Mouse (Mus musculus): ENCODE data around the gene Mvb12a. TPM values are rescaled to one million over a fixed set of nuclear protein-coding genes. Genes with fewer than 3 reads are reported as not detected.

The Mvb12a gene
- polyA plus RNA-seq, 1 experiment from 2014 or later, result 133 TPM

GRCm38 (mm10) chr8:71560071-71560470 is 17.3 kb downstream of the Mvb12a start:
- WGBS, result 74% methylated on average over 3 of the region's 3 CpGs
- no peaks in the 10 kb centered on the region; the same call in 1 of the 2 replicates for H3K9me3 ChIP-seq (ENCODE audit: control insufficient read depth)
- no peak overlapping the region for H3K4me3 ChIP-seq (ENCODE audit: low read depth, low read length)
- H3K36me3 ChIP-seq (ENCODE audit: control insufficient read depth, insufficient read depth), result no peaks in the 10 kb centered on the region
- ATAC-seq, result no peak
- H3K27ac ChIP-seq (ENCODE audit: low read depth, low read length), result no peak overlapping the region
- H3K4me1 ChIP-seq (replicated peaks; ENCODE audit: control insufficient read depth, insufficient read depth, low read length), result peaks cover 5% of the 10 kb centered on the region
- no peak for TF ChIP-seq CTCF (IDR thresholded peaks at IDR 0.05; ENCODE audit: low read depth)
- H3K4me2 ChIP-seq (replicated peaks; ENCODE audit: low read depth), result no peak overlapping the region
- H3K9ac ChIP-seq (ENCODE audit: low read depth, low read length), result no peak overlapping the region
- H3K27me3 ChIP-seq (replicated peaks; ENCODE audit: control insufficient read depth, insufficient read depth, low read length), result peaks cover 55% of the 10 kb centered on the region

GRCm38 (mm10) chr8:71560765-71561164 is 18.0 kb downstream of the Mvb12a start:
- H3K4me1 ChIP-seq (replicated peaks; ENCODE audit: control insufficient read depth, insufficient read depth, low read length), result peaks cover 5% of the 10 kb centered on the region
- H3K27ac ChIP-seq (ENCODE audit: low read depth, low read length), result no peak overlapping the region
- TF ChIP-seq CTCF (IDR thresholded peaks at IDR 0.05; ENCODE audit: low read depth), result no peak
- no peaks in the 10 kb centered on the region; the same call in 1 of the 2 replicates for H3K9me3 ChIP-seq (ENCODE audit: control insufficient read depth)
- H3K27me3 ChIP-seq (replicated peaks; ENCODE audit: control insufficient read depth, insufficient read depth, low read length), result peaks cover 50% of the 10 kb centered on the region
- no peaks in the 10 kb centered on the region for H3K36me3 ChIP-seq (ENCODE audit: control insufficient read depth, insufficient read depth)
- no peak overlapping the region for H3K4me2 ChIP-seq (replicated peaks; ENCODE audit: low read depth)
- no peak overlapping the region for H3K9ac ChIP-seq (ENCODE audit: low read depth, low read length)
- no peak for ATAC-seq
- WGBS, result 82% methylated on average over 5 of the region's 5 CpGs
- H3K4me3 ChIP-seq (ENCODE audit: low read depth, low read length), result no peak overlapping the region

- Histone ChIP-seq H3K4me2 (replicated peaks; ENCODE audit: low read depth) (no peak overlapping the region), H3K9ac (ENCODE audit: low read depth, low read length) (no peak overlapping the region), H3K36me3 (ENCODE audit: control insufficient read depth, insufficient read depth) (no peaks in the 10 kb centered on the region), H3K9me3 (ENCODE audit: control insufficient read depth) (no peaks in the 10 kb centered on the region; the same call in 1 of the 2 replicates), H3K27me3 (replicated peaks; ENCODE audit: control insufficient read depth, insufficient read depth, low read length) (peaks cover 50% of the 10 kb centered on the region), H3K4me1 (replicated peaks; ENCODE audit: control insufficient read depth, insufficient read depth, low read length) (peaks cover 5% of the 10 kb centered on the region), H3K4me3 (ENCODE audit: low read depth, low read length) (no peak overlapping the region), H3K27ac (ENCODE audit: low read depth, low read length) (no peak overlapping the region)
- 3% methylated on average over 15 of the region's 15 CpGs for WGBS
- TF ChIP-seq CTCF (IDR thresholded peaks at IDR 0.05; ENCODE audit: low read depth), result peak; percentile 95
- no peak for ATAC-seq
These were observed 18.7 kb downstream of the Mvb12a start for GRCm38 (mm10) chr8:71561401-71561800.

GRCm38 (mm10) chr8:71562751-71563150 is 20.0 kb downstream of the Mvb12a start:
- peak; percentile 95 for TF ChIP-seq CTCF (IDR thresholded peaks at IDR 0.05; ENCODE audit: low read depth)
- WGBS, result under 1% methylated on average over 33 of the region's 33 CpGs
- H3K36me3 ChIP-seq (ENCODE audit: control insufficient read depth, insufficient read depth), result no peaks in the 10 kb centered on the region
- no peak overlapping the region for H3K27ac ChIP-seq (ENCODE audit: low read depth, low read length)
- H3K4me1 ChIP-seq (replicated peaks; ENCODE audit: control insufficient read depth, insufficient read depth, low read length), result peaks cover 5% of the 10 kb centered on the region
- H3K4me3 ChIP-seq (ENCODE audit: low read depth, low read length), result 0 out of 2 replicates have a peak overlapping the region, but pooled peaks have one; percentile 5
- peak; percentile 58 for ATAC-seq
- no peak overlapping the region for H3K9ac ChIP-seq (ENCODE audit: low read depth, low read length)
- H3K27me3 ChIP-seq (replicated peaks; ENCODE audit: control insufficient read depth, insufficient read depth, low read length), result peaks cover 45% of the 10 kb centered on the region
- peak overlapping the region; percentile 57 for H3K4me2 ChIP-seq (replicated peaks; ENCODE audit: low read depth)
- no peaks in the 10 kb centered on the region; the same call in 1 of the 2 replicates for H3K9me3 ChIP-seq (ENCODE audit: control insufficient read depth)

- Histone ChIP-seq H3K9me3 (ENCODE audit: control insufficient read depth) (no peaks in the 10 kb centered on the region; the same call in 1 of the 2 replicates), H3K4me3 (ENCODE audit: low read depth, low read length) (no peak overlapping the region), H3K4me2 (replicated peaks; ENCODE audit: low read depth) (no peak overlapping the region), H3K9ac (ENCODE audit: low read depth, low read length) (no peak overlapping the region), H3K4me1 (replicated peaks; ENCODE audit: control insufficient read depth, insufficient read depth, low read length) (peaks cover 5% of the 10 kb centered on the region), H3K27ac (ENCODE audit: low read depth, low read length) (no peak overlapping the region), H3K36me3 (ENCODE audit: control insufficient read depth, insufficient read depth) (no peaks in the 10 kb centered on the region), H3K27me3 (replicated peaks; ENCODE audit: control insufficient read depth, insufficient read depth, low read length) (peaks cover 32% of the 10 kb centered on the region)
- TF ChIP-seq CTCF (IDR thresholded peaks at IDR 0.05; ENCODE audit: low read depth), result peak; percentile 53
- WGBS, result 86% methylated on average over 4 of the region's 4 CpGs
- no peak for ATAC-seq
These were observed 21.3 kb downstream of the Mvb12a start for GRCm38 (mm10) chr8:71563992-71564391.

GRCm38 (mm10) chr8:71566501-71566900 is 23.8 kb downstream of the Mvb12a start, which contains the start of gene Nxnl1:
Nxnl1 (minus strand) TSS chr8:71566601.
- Histone ChIP-seq H3K4me3 (ENCODE audit: low read depth, low read length) (no peak within 1 kb of the TSS), H3K27ac (ENCODE audit: low read depth, low read length) (no peak within 1 kb of the TSS), H3K4me1 (replicated peaks; ENCODE audit: control insufficient read depth, insufficient read depth, low read length) (peaks cover 8% of the 10 kb centered on the region), H3K9ac (ENCODE audit: low read depth, low read length) (no peak within 1 kb of the TSS), H3K27me3 (replicated peaks; ENCODE audit: control insufficient read depth, insufficient read depth, low read length) (peaks cover 11% of the 10 kb centered on the region), H3K36me3 (ENCODE audit: control insufficient read depth, insufficient read depth) (no peaks in the 10 kb centered on the region), H3K9me3 (ENCODE audit: control insufficient read depth) (no peaks in the 10 kb centered on the region; the same call in 1 of the 2 replicates), H3K4me2 (replicated peaks; ENCODE audit: low read depth) (no peak within 1 kb of the TSS)
- ATAC-seq, result no peak
- WGBS, result 74% methylated on average over 3 of the region's 3 CpGs
- no peak for TF ChIP-seq CTCF (IDR thresholded peaks at IDR 0.05; ENCODE audit: low read depth)
